Comparison of ENCODE assay signal across 9 mouse cellular contexts in the genomic region with DNA sequence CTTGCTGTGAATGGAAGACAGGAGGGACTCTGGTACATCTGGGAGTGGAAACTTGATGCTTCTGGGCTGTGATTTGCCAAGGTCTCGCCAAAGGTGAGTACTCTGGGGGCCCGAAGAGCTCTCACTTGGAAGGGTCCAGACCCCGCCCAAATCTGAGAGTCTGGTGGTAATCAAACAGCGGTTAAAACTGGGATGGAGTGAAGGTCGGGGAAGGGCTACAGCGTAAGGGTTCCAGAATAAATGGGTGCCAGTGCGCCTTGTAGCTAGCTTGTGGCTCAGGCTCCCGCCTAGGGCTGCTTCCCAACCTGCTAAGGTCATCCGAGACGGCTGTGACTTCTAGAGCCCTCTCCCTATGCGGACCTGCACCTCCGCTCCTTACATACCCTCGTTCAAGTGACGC.
A peak's percentile ranks its signal among the peaks of the same experiment; 100 is the strongest.
DNase-seq lines count a peak whose midpoint lies in the region; ATAC-seq and TF ChIP-seq lines count a peak whose summit lies in the region.
"Had no signal": no experiment of that assay in that cellular context is flagged by ENCODE, and none has a peak within 500 bp of the region (broad histone marks: within the 10 kb centered on the region; RNA-seq: fewer than 3 reads in every experiment).

No protein-coding gene starts in this region.

- no peak for TF ChIP-seq CTCF in layer of hippocampus, adult 2 months (conservative IDR thresholded peaks at IDR 0.05)

- H3K4me1 ChIP-seq in hindbrain, embryonic 11.5 days (replicated peaks; ENCODE audit: control insufficient read depth, insufficient read depth, low read length), result no peaks in the 10 kb centered on the region

- no peaks in the 10 kb centered on the region for H3K9me3 ChIP-seq in hindbrain, embryonic 11.5 days (ENCODE audit: control insufficient read depth, low read length)

- H3K36me3 ChIP-seq in hindbrain, embryonic 11.5 days (ENCODE audit: control insufficient read depth, insufficient read depth, low read length), result no peaks in the 10 kb centered on the region

- ATAC-seq in hindbrain, embryonic 11.5 days (ENCODE audit: low FRiP score), result peak; percentile 41
- ATAC-seq: Patski had no signal

- H3K4me3 ChIP-seq in layer of hippocampus, adult 2 months, result peak overlapping the region; percentile 88
- peak overlapping the region; percentile 90 for H3K4me3 ChIP-seq in hindbrain, embryonic 11.5 days (ENCODE audit: low read depth, low read length)

- H3K27ac ChIP-seq in layer of hippocampus, adult 2 months, result peak overlapping the region; percentile 100
- peak overlapping the region; percentile 95 for H3K27ac ChIP-seq in hindbrain, embryonic 11.5 days (ENCODE audit: low read depth, low read length)

- no peak for DNase-seq in layer of hippocampus, adult 2 months (ENCODE audit: low spot score in 2 of 2)
- DNase-seq in layer of hippocampus, adult 9-11 months, result no peak
- DNase-seq in cerebellum, postnatal 14 days, result peak; percentile 72 to 74
- peak; percentile 73 for DNase-seq in hindbrain, embryonic 11.5 days (ENCODE audit: low spot score)
- DNase-seq in neural tube, embryonic 10.5 days (ENCODE audit: extremely low spot score, low spot score), result peak; percentile 54
- no peak for DNase-seq in adrenal gland, adult (ENCODE audit: inconsistent age in 2 of 2, low spot score in 1 of 2)
- no peak for DNase-seq in gastrocnemius, postnatal 4 days (ENCODE audit: low spot score in 2 of 2)
- DNase-seq in gastrocnemius, adult 8-10 months (ENCODE audit: low spot score in 2 of 2), result no peak

- H3K9ac ChIP-seq in hindbrain, embryonic 11.5 days (ENCODE audit: low read depth, low read length), result peak overlapping the region; percentile 86

- under 1% methylated on average over 14 of the region's 14 CpGs for WGBS in hindbrain, embryonic 11.5 days

- peak overlapping the region; percentile 60 for H3K4me2 ChIP-seq in hindbrain, embryonic 11.5 days (replicated peaks; ENCODE audit: low read depth, low read length)

- H3K27me3 ChIP-seq in hindbrain, embryonic 11.5 days (ENCODE audit: control insufficient read depth, insufficient read depth, low read length), result peaks cover 22% of the 10 kb centered on the region

Comparison
In these comparisons a context has a peak if more than half of its experiments do, and no peak if none do; other contexts are left out.
1. DNase-seq: peak in cerebellum, postnatal 14 days (2 of 2), hindbrain, embryonic 11.5 days (single experiment) and neural tube, embryonic 10.5 days (single experiment); none in layer of hippocampus, adult 2 months (0 of 2), layer of hippocampus, adult 9-11 months (single experiment), adrenal gland, adult (0 of 2), gastrocnemius, postnatal 4 days (0 of 2) and gastrocnemius, adult 8-10 months (0 of 2).